Mouse (Mus musculus): Measurements from ENCODE around the gene Mgat4a.

Mgat4a gene

DNA sequence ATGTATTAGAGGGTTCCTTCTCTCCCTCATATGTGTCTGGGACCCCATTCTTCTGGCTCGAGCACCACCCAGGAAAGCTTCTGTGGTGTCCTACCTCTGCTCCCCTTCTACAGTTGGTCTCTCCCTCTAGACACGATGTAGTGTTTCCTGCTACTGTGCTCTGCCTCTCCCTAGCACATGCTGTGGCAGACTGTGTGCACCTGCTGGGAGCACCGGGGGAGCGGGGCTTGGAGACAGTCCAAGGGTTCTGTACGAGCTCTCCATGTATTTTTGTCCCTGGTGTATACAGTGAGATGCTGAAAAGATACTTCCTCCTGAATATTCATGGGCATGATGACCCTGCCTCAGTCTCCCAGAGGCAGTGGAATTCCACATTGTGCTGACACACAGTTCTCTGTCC is 147.6 kb downstream of the Mgat4a start:
- DNase-seq (ENCODE audit: low read depth): no peak
